Mouse (Mus musculus) lung, postnatal 36 days (tissue): ENCODE results near the gene Eef1e1.
"Not testable (repeated sequence)": the region's sequence is repeated elsewhere in the genome, so short reads cannot be mapped to it uniquely, and the experiment has no call there.

Experiments used
- DNase-seq: peaks from one replicate; pipeline ENCODE4 v3.0.0; 2022; ENCODE audit warnings: mixed read lengths

The Eef1e1 gene

DNA sequence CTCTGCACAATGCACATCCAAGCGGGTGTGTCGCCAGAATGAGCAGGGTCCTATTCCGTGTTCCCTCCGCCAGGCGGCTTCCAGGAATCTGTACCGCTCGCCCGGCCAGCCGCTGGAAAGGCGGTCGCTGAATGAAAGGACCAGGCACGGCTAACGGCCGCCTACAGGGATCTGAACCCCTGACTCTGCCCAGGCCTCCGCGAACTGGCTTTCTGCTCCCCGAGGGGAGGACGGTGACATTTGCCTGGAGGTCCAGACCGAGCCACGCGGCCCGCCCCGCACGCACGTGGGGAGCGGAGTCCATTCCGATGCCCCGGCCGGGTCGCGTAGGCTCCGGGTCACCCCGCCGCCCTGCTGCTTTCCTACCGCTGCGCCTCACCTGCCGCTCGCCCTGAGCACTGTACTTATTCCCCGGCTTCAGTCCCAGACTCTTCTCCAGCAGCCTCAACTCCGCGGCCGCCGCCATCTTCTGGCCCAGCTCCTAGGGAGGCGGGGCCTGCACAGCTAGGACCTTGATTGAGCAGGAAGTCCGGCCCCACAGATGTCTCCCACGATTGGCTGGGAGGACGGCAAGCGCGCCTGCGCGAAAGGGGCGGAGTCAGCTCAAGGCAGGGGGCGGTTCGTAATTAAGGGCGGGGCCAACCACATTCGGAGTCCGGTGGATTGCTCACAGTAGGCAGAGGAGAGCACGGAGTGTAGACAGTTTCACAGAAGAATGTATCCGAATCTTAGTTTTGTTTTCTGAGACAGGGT, at the start of gene Eef1e1:
TSS of gene Eef1e1 (minus strand) at position 531 of the 753 bp plus-strand sequence.
- DNase-seq: peak; percentile 95

DNA sequence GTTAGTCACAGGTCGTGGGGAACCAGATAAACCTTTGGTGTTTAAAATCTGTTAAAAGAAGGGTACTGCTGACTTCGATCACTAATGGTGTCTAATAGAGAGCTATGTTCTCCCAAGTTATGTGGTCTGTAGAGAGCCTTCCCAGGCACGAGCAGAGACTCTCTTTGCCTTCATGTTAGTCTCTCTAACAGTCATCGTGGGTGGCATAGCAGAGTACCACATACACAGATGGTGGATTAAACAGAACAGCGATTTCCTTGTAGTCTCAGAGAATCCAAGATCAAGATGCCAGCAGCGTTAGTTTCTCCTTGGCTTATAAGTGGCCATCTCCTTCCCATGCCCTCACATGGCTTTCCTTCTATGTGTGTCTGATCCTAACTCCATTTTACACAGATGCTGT, 32.0 kb upstream of the Eef1e1 start:
- DNase-seq: no peak

DNA sequence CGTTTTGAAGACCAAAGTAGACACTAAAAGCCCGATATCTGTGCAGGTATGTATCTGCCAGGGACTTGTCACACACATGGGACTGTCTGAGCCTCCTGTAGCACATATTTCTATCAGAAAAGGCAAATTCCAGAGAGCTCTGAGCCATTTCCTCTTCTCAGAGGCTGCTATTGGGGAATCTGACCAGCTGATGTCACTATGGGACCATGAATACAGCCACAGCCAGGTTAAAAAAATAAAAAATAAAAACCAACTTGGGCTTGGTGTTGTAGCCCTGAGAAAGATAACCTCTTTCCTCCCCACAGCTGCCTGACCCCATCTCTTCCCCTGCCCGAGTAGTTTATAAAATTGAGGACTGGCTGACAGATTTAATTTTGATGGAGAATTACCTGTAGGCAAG, 31.2 kb upstream of the Eef1e1 start:
- DNase-seq: peak; percentile 32

DNA sequence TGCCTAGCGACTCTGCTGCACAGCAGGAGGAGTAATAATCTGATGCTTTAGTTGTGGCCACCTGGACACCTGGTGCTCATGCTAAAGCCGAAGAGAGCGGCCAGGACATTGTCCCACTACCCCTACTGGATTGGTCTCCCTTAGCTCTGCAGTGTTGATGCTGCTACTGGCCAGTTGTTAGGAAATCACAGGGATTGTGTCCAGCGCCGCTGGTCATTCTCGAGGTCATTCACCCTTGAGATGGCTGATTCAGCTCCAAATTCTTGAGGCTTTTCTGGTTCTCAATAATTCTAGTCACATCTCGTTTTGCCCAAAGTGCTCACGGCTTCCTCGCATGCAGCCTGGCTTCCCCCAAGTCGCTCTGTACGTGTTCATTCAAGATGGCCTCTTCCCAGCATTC, 29.9 kb upstream of the Eef1e1 start:
- DNase-seq: no peak

DNA sequence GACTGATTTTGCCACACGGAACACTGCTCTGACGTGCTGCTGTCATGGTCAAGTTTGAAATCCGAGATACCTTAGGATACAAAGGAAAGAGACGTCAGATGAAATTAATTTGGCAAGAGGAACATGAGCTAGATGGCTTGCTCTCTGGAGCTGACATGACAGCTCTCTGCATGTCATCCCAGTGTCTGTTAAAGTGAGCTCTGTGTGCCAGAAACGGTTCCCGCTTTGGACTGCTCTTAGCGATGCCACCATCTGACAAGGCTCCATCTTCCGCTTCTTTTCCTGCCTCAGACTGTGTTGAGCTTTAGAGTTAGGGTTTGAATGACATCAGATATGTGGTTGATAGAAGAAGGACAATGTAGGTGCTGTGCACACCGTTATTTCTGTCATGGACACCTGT, 13.5 kb upstream of the Eef1e1 start:
- no peak for DNase-seq

DNA sequence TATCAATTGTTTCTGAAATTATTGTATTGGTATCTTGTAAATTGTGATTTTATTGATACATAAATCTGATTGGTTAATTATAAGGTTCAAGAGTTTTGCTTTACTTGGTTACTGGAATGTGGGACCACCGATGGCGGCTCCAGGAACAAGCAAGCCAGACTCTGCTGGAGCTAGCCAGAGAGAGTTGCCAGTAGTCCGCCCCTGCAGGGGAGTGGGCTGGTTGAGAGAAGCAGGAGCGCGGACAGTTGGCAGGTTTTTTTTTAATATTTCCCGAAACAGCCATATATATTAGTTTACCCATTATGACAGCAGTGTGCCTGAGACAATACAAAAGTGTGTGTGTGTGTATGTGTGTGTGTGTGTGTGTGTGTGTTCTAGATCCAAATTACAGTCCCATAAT, 12.6 kb upstream of the Eef1e1 start:
- DNase-seq: not testable (repeated sequence)

DNA sequence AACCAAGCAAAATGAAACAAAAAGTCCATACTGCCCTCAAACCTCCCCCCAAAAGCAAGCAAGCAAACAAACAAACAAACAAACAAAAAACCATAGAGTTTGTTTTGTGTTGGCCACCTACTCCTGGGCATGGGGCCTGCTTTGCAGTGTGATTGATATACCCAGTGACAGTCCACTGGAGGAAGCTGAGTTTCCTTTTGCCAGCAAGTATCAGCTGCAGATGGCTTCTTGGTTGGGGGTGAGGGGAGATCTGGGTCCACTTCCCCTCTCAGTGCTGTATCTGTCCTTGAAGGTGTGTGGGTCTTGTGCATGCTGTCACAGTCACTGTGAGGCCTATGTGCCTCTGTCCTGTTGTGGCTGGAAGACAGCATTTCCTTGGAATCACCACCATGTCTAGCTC, 11.2 kb upstream of the Eef1e1 start:
- no peak for DNase-seq

DNA sequence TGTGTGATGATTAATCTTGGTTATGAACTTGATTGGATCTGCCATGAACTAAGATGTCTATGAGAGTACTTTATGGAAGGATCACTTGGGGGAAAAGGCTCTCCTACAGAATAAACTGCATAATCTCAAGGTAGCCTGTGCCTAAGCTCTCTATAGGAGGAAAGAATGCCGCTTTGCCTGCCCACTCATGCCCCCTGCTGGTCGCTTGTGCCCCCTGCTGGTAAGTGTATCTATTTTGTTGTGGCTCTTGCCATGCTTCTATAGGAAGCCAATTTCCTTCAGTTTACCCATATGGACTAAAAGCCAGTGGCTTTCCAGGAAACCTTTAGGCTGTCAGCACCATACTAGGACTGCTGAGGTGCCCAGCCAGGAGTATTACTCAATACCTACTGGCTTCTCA, 9.7 kb upstream of the Eef1e1 start:
- DNase-seq: peak; percentile 73

DNA sequence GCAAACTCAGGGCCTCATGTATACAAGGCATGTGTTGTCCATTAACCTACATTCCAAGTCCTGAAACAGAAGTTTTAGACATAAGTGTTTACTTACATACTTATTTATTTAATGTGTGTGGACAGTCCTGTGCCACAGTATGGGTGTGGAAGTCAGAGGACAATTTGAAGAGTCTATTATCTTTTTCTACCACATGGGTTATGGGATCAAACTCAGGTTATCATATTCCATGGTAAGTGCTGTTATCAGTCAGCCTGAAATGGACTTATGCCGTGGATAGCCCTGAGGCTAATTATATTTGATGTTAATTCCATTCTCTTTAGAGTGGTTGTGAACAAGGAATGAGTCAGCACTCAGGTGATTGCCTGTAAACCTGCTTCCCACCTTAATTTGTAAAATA, 5.9 kb upstream of the Eef1e1 start:
- no peak for DNase-seq

DNA sequence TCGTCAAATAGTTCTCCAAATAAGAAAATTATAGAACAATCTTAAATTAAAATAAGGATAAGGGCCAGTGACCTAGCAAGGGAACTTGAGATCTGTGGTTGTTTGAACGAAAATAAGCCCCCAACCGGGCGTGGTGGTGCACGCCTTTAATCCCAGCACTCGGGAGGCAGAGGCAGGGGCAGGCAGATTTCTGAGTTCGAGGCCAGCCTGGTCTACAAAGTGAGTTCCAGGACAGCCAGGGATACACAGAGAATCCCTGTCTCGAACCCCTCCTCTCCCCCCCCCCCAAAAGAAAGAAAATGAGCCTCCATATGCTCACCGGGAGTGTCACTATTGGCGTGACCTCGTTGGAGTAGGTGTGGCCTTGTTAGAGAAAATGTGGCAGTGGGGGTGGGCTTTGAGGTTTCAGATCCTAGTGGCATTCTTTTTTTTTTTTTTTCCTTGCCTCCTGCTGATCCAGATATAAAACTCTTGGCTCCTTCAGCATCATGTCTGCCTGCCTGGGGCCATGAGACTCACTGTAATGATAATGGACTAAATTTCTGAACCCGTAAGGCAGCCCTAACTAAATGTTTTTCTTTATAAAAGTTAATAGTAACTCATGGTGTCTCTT, 772 bp upstream of the Eef1e1 start:
- no peak for DNase-seq

DNA sequence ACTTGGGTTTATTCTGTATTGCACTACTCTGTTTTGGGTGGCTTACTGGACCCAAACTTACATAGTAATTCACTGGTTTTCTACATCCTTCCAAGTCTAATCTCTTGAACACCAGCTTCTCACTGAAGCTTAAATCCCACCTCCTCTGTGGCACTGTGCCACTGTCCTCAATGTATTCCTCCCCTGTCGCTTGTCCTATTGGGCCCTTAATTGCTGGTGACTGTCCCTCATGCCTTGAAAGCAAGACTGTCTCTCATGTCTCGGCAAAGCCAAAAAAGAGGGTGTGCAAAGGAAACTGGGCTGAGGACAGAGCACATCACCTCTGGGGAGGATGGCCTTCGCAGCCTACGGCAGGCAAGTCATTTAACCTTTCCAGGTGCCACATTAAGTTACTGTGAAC, 993 bp downstream of the Eef1e1 start:
- no peak for DNase-seq

DNA sequence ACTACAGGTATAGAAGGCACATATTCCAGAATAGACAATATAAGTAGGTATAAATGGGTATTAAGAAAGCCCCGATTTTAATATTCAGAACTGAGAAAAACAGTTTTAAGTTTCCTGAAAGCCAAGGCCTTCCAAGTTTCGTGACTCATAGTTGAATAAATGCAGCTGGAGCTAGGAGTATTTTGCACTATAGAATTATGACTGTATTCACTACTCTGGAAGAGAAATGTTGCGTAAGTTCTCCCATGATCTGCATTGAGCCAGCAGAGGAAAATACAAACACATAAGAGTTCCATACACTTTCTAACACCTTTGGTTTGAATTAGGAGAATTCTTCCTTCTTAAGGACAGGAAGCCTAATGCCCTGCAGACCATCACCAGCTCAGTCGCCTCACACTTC, 8.6 kb downstream of the Eef1e1 start:
- DNase-seq: no peak

DNA sequence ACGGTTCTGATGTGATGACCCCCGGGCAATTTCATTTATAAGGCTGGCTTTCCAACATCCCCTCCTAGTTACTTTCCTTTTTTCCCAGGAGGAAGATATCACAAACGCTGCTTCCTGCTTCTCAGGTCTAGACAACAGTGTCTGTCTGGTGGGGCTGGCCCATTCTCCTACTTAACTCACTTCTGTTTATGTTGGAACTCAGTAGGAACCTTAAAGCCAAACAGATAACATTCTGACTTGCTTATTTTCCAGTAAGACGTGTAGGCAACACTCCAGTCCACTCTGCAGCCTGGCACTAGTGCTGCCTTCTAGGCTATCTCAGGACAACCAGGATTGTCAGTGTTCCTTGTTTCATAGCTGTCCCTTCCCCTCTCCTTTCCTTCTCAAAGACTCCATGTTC, 9.8 kb downstream of the Eef1e1 start:
- peak; percentile 60 for DNase-seq

DNA sequence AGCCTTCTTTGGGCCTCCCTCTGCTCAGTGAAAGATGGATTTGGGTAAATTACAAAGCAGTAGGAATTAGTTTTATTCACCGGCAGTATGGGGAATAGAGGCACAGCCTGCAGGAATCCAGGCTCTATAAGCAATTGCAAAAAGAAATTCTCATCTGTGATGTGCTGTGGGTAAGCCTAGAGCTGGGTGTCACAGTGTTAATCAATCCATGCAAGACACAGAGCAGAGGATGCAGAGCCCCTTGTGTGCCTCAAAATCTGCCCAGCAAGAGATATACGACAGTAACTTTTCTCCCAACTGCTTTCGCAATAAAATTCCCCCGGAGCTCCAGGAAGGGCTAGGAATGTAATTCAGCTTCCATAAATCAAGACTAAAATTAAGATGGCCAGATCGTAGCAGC, 17.4 kb downstream of the Eef1e1 start:
- DNase-seq: no peak

DNA sequence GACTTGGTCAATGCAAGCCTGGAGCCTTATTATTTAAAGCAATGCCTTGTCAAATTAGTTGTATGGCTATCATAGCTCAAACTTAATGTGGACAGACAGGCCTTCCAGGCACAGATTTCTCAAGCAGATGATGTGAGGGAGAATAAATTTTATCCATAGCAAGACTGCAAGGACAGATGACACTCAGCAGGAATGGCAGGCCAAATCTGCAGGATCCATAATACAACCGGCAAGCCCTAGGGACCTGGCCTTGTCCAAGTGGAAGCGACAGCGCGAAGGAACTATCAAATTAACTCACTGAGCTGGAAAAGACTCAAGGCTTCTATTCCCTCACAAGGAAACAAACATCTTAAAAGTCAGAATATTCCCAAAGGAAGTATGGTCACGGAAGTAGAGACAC, 17.9 kb downstream of the Eef1e1 start:
- no peak for DNase-seq

DNA sequence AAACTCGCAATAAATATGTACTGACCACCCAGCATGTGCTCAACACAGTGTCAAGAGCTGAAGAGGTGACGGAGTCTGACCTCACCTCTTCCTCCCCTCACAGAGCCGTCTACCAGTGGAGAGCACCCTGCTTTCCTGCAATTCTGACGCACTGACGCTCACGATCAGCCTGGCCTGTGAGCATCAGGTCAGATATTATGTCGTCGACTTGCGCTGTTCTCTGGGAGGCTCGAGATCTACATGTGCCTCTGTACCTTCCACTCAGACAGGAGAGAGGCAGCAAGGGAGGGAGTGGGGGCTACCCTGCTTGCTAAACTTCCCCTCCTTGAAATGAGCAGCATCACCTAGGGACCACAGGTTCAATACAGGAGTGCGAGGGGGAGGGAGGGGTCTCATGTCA, 20.2 kb downstream of the Eef1e1 start:
- DNase-seq: no peak

DNA sequence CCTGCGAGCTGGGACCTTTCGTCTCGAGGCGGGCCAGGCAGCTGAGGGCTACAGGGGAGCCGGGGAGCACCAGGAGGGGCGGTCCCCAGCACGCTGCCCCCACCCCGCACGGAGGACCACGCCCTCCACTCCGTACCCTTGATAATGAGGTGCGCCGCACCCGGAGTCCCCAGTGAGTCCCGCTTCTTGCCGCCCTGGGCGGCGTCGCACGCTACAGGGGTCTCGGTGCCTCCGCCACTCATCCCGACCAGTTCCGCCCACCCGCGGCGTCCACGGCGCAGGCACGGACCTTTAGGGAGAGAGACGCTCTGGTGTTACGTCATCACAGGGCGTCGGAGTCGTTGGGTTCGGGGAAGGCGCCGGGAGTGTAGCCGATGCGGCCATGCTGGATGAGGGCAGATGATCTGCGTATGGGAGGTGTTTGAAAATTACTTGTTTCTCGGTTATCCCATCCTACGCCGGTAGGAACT, 24.0 kb downstream of the Eef1e1 start, which contains the start of gene Bloc1s5:
TSS of gene Bloc1s5 (minus strand) at position 310 of the 470 bp plus-strand sequence.
- peak; percentile 97 for DNase-seq

DNA sequence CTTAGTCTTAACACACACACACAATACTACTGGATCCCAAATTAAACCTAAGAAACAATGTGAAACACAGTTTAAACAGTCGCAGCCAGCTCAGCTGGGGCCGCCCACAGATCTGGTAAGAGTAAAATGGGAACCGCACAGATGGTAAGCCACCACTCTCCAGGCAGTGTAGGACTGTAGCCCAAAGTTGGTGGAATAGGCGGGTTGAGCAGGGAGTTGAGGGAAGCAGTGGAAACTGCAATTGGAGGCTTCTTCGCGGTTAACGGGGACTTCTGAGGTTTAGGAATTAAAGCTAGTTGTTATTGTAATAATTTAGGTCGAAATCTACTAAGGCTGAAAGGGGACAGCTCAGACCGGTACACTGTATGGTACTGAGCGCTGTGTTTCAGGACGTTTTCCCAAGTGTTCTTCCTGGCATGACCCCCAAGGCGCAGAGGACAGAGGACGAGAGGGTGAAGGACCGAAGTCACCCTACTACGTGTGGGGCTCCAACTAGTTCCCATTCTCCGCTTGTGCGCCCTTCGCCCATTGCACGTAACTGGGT, 24.5 kb downstream of the Eef1e1 start:
- DNase-seq: no peak

DNA sequence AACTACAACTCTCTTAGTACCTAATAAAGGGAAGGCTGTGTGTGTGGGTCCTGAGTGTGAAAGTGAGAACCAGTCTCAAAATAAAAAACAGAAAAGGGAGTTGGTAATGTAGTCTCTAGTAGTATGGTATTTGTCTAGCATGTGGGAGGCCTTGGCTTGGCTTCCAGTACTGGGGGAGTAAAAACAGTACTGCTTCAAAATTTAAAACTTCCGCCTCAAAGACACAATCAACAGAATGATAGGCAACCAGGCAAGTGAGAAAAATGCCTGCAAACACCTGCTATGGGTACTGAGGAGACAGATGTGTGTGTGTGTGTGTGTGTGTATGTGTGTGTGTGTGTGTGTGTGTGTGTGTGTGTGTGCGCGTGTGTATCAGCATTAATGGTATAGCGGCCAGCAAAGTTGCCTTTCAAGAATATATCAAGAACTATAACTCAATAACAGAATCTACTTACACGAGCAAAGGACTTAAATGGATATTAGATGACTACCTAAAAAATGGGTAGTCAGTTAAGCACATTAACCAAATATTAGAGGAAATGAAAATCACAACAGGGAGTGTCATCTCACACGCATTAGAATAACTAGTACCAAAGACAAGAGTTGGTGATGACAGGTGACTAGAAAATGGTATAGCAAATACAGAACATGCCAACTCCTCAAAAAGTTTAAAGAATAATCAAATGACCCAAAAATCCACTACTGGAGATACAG, 25.4 kb downstream of the Eef1e1 start:
- DNase-seq: no peak

DNA sequence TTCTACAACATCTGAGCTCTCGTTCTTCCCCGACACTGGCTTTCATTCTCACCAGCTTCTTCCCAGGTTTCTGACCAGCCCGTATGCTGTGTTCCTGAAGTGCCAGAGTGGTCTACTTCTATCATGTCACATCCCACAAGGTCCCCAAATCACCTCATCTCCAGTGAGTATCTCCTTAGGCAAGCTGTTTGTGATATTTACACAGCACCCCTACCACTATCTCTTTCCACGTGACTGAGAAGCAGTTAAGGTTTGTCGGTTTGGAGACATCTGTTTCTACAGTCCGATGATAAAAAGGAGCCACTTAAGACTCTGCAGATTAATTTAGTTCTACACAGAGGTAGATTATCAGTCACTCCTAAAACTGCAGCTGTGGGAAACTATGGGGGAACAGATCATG, 26.3 kb downstream of the Eef1e1 start:
- DNase-seq: no peak

DNA sequence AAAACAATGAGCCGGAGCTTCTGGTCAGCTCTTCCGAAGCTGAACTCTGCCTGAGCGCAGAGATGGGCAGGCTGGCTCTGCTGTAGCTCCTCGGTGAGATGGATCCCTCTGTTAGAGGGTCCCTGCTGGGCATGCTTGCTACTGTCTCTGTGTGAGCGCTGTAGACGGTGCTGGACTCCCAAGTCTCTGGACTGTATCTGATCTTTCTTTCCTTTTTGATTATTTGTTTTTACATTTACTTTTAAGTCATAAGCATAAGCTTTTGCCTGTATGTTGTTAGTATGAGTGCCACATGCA, 32.7 kb downstream of the Eef1e1 start:
- DNase-seq: no peak

DNA sequence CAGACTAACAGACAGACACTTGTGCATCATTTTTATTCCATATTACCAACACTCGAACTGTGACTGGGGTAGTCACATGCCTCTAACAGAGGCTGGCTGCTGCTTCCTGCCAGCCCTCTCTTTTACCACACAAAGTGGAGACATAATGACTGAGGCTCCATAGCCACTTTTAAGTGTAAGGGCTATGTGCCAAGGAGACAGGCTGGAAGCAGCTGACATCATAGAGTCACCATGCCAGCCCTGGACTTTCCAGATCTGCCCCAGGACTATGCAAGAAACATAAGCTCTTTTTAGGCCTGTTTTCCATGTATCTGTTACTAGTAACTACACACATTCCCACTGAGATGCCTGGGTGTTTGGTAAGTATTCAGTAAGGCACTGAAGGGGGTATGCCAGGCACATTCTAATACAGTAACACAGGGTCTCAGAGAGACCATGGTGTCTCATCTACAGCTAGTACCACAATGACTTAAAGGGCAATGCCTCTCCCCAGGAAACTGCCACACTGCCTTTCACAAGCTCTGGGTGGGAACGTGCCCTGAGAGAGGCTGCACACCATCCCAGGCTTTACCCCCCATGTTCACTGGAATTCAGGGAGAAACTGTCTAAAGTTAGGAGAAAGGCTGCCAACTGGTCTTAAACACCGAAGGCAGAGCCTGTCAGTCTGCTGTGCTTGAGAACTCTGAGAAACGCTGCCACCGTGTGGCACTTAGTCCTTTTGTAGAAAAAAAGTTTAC, 33.2 kb downstream of the Eef1e1 start:
- DNase-seq: peak; percentile 76

DNA sequence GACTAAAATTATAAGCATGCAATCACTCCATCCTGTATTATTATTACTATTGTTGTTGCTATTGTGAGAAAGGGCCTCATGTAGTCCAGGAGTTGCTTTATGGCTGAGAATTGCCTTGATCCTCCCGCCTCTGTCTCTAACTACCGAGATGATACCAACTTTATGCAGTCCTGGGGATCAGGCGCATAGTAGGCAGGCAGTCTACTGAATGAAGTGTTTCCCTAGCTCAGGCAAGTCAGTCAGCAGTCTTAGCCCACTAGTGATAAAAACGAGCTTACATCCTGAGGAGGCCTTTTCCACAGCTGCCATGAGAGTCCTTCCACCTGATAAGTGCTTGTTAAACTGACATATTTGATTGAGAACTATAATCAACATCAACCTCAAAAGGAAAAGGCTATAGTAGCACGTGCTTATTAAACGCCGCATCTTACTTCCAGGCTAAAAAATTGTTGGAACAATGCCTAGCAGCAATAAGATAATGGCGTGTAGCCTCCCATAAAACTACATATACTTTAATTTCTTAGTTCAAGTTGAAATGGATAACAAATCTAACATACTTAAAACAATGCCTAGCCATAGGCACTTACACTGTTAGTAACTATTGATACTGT, 34.5 kb downstream of the Eef1e1 start:
- DNase-seq: no peak
